Mouse (Mus musculus) liver, adult 2 months (tissue): ENCODE data around the gene Pik3r3.

Source experiments
- CTCF ChIP-seq: fragments of 200-500 bp; IDR thresholded peaks from 2 replicates; pipeline ENCODE4 v1.5.1; 2011; ENCODE audit warnings: low read depth, low read length, control low read depth
- POLR2A ChIP-seq: fragments of 200-500 bp; IDR thresholded peaks from 2 replicates; pipeline ENCODE4 v1.6.1; 2011; ENCODE audit warnings: low read length, control low read depth; ENCODE audit not compliant: insufficient read depth; ENCODE audit errors: extremely low read depth

GRCm38 (mm10) chr4:116173072-116173471 is 48.3 kb upstream of the Pik3r3 start, which contains the start of the genes 1700042G07Rik and Gm49337:
- TF ChIP-seq CTCF (no peak), POLR2A (no peak)
